Mouse (Mus musculus): ENCODE measurements at regions not wholly inside any gene's neighbourhood (a gene's known extent, or its start where the extent isn't known, plus 50 kb on each side); places are given as distances from the start of the nearest gene placed in this dataset.

GRCm38 (mm10) chr2:144173358-144174106, 96.9 kb upstream of the Mgme1 start:
- TF ChIP-seq CTCF (IDR thresholded peaks at IDR 0.05; ENCODE audit: control insufficient read depth, insufficient read depth, insufficient replicate concordance, low read depth, low read length), result no peak
- no peak for TF ChIP-seq POLR2A (IDR thresholded peaks at IDR 0.05; ENCODE audit: control insufficient read depth, low read depth, low read length)

Measured in testis, adult 2 months (tissue).